Mouse (Mus musculus) spleen, postnatal 36 days (tissue): ENCODE results near the gene Rars.
A peak's percentile ranks its signal among the peaks of the same experiment; 100 is the strongest.
"Not testable (repeated sequence)": the region's sequence is repeated elsewhere in the genome, so short reads cannot be mapped to it uniquely, and the experiment has no call there.

Experiments used
- DNase-seq, 2 experiments: peaks; one replicate each; pipeline ENCODE4 v3.0.0; 2022; ENCODE audit warnings: low spot score in 2 of 2, mixed read lengths in 1 of 2

Rars gene

GRCm38 (mm10) chr11:35834022-35834760 is at the start of gene Rars:
Rars (minus strand) TSS chr11:35834506.
- DNase-seq, result peak; percentile 92

- no peak for DNase-seq
These were observed 48.5 kb upstream of the Rars start for GRCm38 (mm10) chr11:35882777-35883176.

- DNase-seq, result no peak
These were observed 44.2 kb upstream of the Rars start for GRCm38 (mm10) chr11:35878559-35878897.

- DNase-seq, result no peak
These were observed 43.6 kb upstream of the Rars start for GRCm38 (mm10) chr11:35877651-35878558.

GRCm38 (mm10) chr11:35873624-35874244 is 39.4 kb upstream of the Rars start:
- no peak for DNase-seq

GRCm38 (mm10) chr11:35870961-35871360 is 36.7 kb upstream of the Rars start:
- DNase-seq, result no peak

- DNase-seq, result no peak
These were observed 31.8 kb upstream of the Rars start for GRCm38 (mm10) chr11:35866140-35866539.

- no peak for DNase-seq
These were observed 30.8 kb upstream of the Rars start for GRCm38 (mm10) chr11:35864981-35865604.

GRCm38 (mm10) chr11:35863653-35864052 is 29.3 kb upstream of the Rars start:
- DNase-seq, result no peak

- no peak for DNase-seq
These were observed 23.2 kb upstream of the Rars start for GRCm38 (mm10) chr11:35857395-35858067.

GRCm38 (mm10) chr11:35856359-35857040 is 22.2 kb upstream of the Rars start:
- no peak for DNase-seq

- no peak for DNase-seq
These were observed 21.3 kb upstream of the Rars start for GRCm38 (mm10) chr11:35855567-35855966.

- DNase-seq, result no peak
These were observed 20.6 kb upstream of the Rars start for GRCm38 (mm10) chr11:35854941-35855340.

GRCm38 (mm10) chr11:35853651-35854050 is 19.3 kb upstream of the Rars start:
- DNase-seq, result no peak

- peak; percentile 29 to 47 for DNase-seq
These were observed 18.4 kb upstream of the Rars start for GRCm38 (mm10) chr11:35852731-35853130.

GRCm38 (mm10) chr11:35844299-35844698 is 10.0 kb upstream of the Rars start:
- no peak for DNase-seq

GRCm38 (mm10) chr11:35842560-35842959 is 8.3 kb upstream of the Rars start:
- DNase-seq, result not testable (repeated sequence)

- DNase-seq, result peak; percentile 47 to 49
These were observed 7.5 kb upstream of the Rars start for GRCm38 (mm10) chr11:35841738-35842325.

GRCm38 (mm10) chr11:35840806-35841205 is 6.5 kb upstream of the Rars start:
- not testable (repeated sequence) for DNase-seq

GRCm38 (mm10) chr11:35840282-35840681 is 6.0 kb upstream of the Rars start:
- DNase-seq, result no peak
